Mouse (Mus musculus): Measurements from ENCODE around the gene Dgke. TPM values are rescaled to one million over a fixed set of nuclear protein-coding genes. Genes with fewer than 3 reads are reported as not detected.

The Dgke gene
- polyA plus RNA-seq, 1 experiment, result 2.0 TPM

GRCm38 (mm10) chr11:89009496-89009895 lies 57.2 kb downstream of the Dgke start:
- TF ChIP-seq CTCF (IDR thresholded peaks at IDR 0.05; ENCODE audit: control insufficient read depth, insufficient read depth, low read length) (no peak), POLR2A (IDR thresholded peaks at IDR 0.05; ENCODE audit: borderline replicate concordance, control insufficient read depth, low read depth, low read length) (no peak)
- Histone ChIP-seq H3K27ac (ENCODE audit: control insufficient read depth, insufficient read depth, low read depth, low read length, poor library complexity) (no peak overlapping the region), H3K4me3 (replicated peaks; ENCODE audit: control insufficient read depth, low read depth, low read length) (no peak overlapping the region), H3K4me1 (ENCODE audit: control insufficient read depth, insufficient read depth, low read length) (no peaks in the 10 kb centered on the region)
- 88% methylated on average over 7 of the region's 7 CpGs for WGBS

DNA sequence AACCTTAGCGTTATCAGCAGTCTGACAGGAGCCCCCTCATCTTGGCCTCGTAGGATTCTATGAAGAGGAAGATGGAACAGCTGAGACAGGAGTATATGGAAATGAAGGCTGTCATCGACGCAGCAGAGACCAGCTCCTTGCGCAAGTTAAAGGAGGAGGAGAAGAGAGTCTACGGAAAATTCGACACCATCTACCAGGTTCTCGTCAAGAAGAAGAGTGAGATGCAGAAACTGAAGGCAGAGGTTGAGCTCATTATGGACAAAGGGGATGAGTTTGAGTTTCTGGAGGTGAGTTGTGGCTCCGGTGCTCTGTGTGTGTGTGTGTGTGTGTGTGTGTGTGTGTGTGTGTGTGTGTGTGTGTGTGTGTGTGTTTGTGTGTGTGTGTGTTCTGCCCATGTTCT lies 57.6 kb downstream of the Dgke start:
- WGBS, result 71% methylated on average over 9 of the region's 9 CpGs
- no peak for TF ChIP-seq POLR2A (IDR thresholded peaks at IDR 0.05; ENCODE audit: borderline replicate concordance, control insufficient read depth, low read depth, low read length)
- TF ChIP-seq CTCF (IDR thresholded peaks at IDR 0.05; ENCODE audit: control insufficient read depth, insufficient read depth, low read length), result no peak
- no peak overlapping the region for H3K27ac ChIP-seq (ENCODE audit: control insufficient read depth, insufficient read depth, low read depth, low read length, poor library complexity)
- H3K4me3 ChIP-seq (replicated peaks; ENCODE audit: control insufficient read depth, low read depth, low read length), result no peak overlapping the region
- no peaks in the 10 kb centered on the region for H3K4me1 ChIP-seq (ENCODE audit: control insufficient read depth, insufficient read depth, low read length)

DNA sequence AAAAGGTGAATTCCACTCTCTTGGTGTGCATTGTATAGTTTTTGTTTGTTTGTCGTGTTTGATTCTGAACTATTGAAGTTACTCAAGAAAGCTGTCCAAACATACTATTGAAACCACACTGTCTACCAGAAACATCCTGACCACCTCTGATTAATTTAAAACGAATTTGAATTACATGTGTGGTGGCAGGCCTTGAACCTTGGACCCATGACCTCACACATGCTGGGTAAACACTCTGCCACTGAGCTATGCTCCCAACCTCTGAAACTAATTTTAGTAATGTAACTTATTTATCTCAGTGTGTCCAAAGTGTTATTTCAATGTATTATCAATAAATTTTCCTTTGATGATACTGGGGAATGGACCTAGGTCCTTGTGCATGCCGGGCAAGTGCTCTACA lies 59.1 kb downstream of the Dgke start:
- no peak overlapping the region for H3K4me3 ChIP-seq (replicated peaks; ENCODE audit: control insufficient read depth, low read depth, low read length)
- H3K27ac ChIP-seq (ENCODE audit: control insufficient read depth, insufficient read depth, low read depth, low read length, poor library complexity), result no peak overlapping the region
- 86% methylated on average over 3 of the region's 3 CpGs for WGBS
- peaks cover 2% of the 10 kb centered on the region; the same call in 1 of the 2 replicates for H3K4me1 ChIP-seq (ENCODE audit: control insufficient read depth, insufficient read depth, low read length)
- TF ChIP-seq CTCF (IDR thresholded peaks at IDR 0.05; ENCODE audit: control insufficient read depth, insufficient read depth, low read length), result no peak
- TF ChIP-seq POLR2A (IDR thresholded peaks at IDR 0.05; ENCODE audit: borderline replicate concordance, control insufficient read depth, low read depth, low read length), result no peak

DNA sequence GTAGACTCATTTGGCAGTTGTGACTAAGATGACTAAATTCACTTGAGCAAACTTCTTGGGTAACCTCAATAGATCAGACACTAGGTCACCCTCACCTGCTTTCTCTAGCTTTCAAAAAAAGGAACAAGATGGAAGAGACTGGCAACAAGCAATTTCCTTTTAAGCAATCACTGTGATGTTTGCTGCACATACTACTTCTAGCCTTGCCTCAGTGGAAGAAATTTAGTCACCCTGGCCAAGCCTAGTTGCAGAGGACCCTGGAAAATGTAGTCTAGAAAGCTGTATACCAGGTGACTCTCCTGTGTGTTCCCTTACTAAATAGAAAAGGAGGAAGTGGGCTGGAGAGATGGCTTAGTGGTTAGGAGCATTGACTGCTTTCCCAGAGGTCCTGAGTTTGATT lies 60.2 kb downstream of the Dgke start:
- no peak for TF ChIP-seq CTCF (IDR thresholded peaks at IDR 0.05; ENCODE audit: control insufficient read depth, insufficient read depth, low read length)
- no peak for TF ChIP-seq POLR2A (IDR thresholded peaks at IDR 0.05; ENCODE audit: borderline replicate concordance, control insufficient read depth, low read depth, low read length)
- Histone ChIP-seq H3K27ac (ENCODE audit: control insufficient read depth, insufficient read depth, low read depth, low read length, poor library complexity) (no peak overlapping the region; the same call in 1 of the 2 replicates), H3K4me3 (replicated peaks; ENCODE audit: control insufficient read depth, low read depth, low read length) (no peak overlapping the region), H3K4me1 (ENCODE audit: control insufficient read depth, insufficient read depth, low read length) (peaks cover 6% of the 10 kb centered on the region; the same call in 1 of the 2 replicates)

DNA sequence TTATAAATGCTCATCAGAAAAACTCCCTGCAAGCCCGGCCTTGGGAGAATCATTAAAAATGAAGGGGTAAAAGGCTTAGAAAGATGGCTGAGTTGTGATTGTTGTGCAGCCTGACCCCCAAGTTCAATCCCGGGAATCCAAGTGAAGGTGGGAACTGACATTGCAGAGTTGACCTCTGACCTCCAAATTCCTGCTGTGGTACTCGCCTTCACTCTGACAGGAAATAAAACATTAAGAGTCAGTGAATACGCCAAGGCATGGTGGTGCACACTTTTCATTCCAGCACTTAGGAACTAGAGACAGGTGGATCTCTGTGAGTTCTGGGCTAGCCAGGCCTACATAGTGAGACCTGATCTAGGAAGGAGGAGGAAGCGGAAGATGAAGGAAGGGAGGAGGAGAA lies 61.2 kb downstream of the Dgke start:
- Histone ChIP-seq H3K27ac (ENCODE audit: control insufficient read depth, insufficient read depth, low read depth, low read length, poor library complexity) (no peak overlapping the region), H3K4me3 (replicated peaks; ENCODE audit: control insufficient read depth, low read depth, low read length) (no peak overlapping the region), H3K4me1 (ENCODE audit: control insufficient read depth, insufficient read depth, low read length) (peaks cover 10% of the 10 kb centered on the region; the same call in 1 of the 2 replicates)
- WGBS, result 73% methylated on average over 5 of the region's 5 CpGs
- no peak for TF ChIP-seq CTCF (IDR thresholded peaks at IDR 0.05; ENCODE audit: control insufficient read depth, insufficient read depth, low read length)
- TF ChIP-seq POLR2A (IDR thresholded peaks at IDR 0.05; ENCODE audit: borderline replicate concordance, control insufficient read depth, low read depth, low read length), result no peak

GRCm38 (mm10) chr11:89003726-89004125 lies 62.9 kb downstream of the Dgke start:
- H3K27ac ChIP-seq (ENCODE audit: control insufficient read depth, insufficient read depth, low read depth, low read length, poor library complexity), result no peak overlapping the region
- WGBS, result 69% methylated on average over 4 of the region's 4 CpGs
- no peak overlapping the region for H3K4me3 ChIP-seq (replicated peaks; ENCODE audit: control insufficient read depth, low read depth, low read length)
- H3K4me1 ChIP-seq (ENCODE audit: control insufficient read depth, insufficient read depth, low read length), result peaks cover 10% of the 10 kb centered on the region; the same call in 1 of the 2 replicates
- TF ChIP-seq POLR2A (IDR thresholded peaks at IDR 0.05; ENCODE audit: borderline replicate concordance, control insufficient read depth, low read depth, low read length) (no peak), CTCF (IDR thresholded peaks at IDR 0.05; ENCODE audit: control insufficient read depth, insufficient read depth, low read length) (no peak)

DNA sequence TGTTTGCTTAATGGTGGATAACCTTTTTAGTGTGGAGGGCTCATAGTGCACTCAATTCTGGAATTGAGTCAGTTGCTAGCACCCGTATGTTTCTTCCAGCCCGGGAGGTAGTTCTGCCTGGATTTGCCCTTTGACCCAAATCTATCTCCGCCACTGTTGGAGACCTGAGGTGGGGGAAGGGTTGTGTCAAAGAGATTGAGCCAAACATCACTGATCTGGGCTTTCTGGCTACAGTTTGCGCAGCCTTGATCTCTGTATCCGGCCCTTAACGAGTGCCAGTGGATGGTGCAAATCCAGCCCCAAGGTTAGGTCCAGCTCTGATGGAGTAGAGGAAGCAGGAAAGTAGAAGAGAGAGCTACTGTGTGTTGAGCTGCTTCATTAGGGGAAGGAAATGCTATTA lies 63.6 kb downstream of the Dgke start:
- no peak overlapping the region for H3K27ac ChIP-seq (ENCODE audit: control insufficient read depth, insufficient read depth, low read depth, low read length, poor library complexity)
- WGBS, result 63% methylated on average over 6 of the region's 6 CpGs
- peaks cover 10% of the 10 kb centered on the region; the same call in 1 of the 2 replicates for H3K4me1 ChIP-seq (ENCODE audit: control insufficient read depth, insufficient read depth, low read length)
- no peak for TF ChIP-seq POLR2A (IDR thresholded peaks at IDR 0.05; ENCODE audit: borderline replicate concordance, control insufficient read depth, low read depth, low read length)
- TF ChIP-seq CTCF (IDR thresholded peaks at IDR 0.05; ENCODE audit: control insufficient read depth, insufficient read depth, low read length), result no peak
- peak overlapping the region; percentile 6 for H3K4me3 ChIP-seq (replicated peaks; ENCODE audit: control insufficient read depth, low read depth, low read length)

- 66% methylated on average over 5 of the region's 5 CpGs for WGBS
- peaks cover 10% of the 10 kb centered on the region; the same call in 1 of the 2 replicates for H3K4me1 ChIP-seq (ENCODE audit: control insufficient read depth, insufficient read depth, low read length)
- peak overlapping the region; percentile 41 for H3K4me3 ChIP-seq (replicated peaks; ENCODE audit: control insufficient read depth, low read depth, low read length)
- TF ChIP-seq POLR2A (IDR thresholded peaks at IDR 0.05; ENCODE audit: borderline replicate concordance, control insufficient read depth, low read depth, low read length), result no peak
- no peak for TF ChIP-seq CTCF (IDR thresholded peaks at IDR 0.05; ENCODE audit: control insufficient read depth, insufficient read depth, low read length)
- H3K27ac ChIP-seq (ENCODE audit: control insufficient read depth, insufficient read depth, low read depth, low read length, poor library complexity), result no peak overlapping the region
These were observed 64.0 kb downstream of the Dgke start for GRCm38 (mm10) chr11:89002621-89003020.

GRCm38 (mm10) chr11:89002068-89002467 lies 64.6 kb downstream of the Dgke start:
- H3K4me1 ChIP-seq (ENCODE audit: control insufficient read depth, insufficient read depth, low read length), result peaks cover 10% of the 10 kb centered on the region; the same call in 1 of the 2 replicates
- WGBS, result 64% methylated on average over 5 of the region's 5 CpGs
- no peak for TF ChIP-seq CTCF (IDR thresholded peaks at IDR 0.05; ENCODE audit: control insufficient read depth, insufficient read depth, low read length)
- TF ChIP-seq POLR2A (IDR thresholded peaks at IDR 0.05; ENCODE audit: borderline replicate concordance, control insufficient read depth, low read depth, low read length), result no peak
- peak overlapping the region; percentile 41 for H3K4me3 ChIP-seq (replicated peaks; ENCODE audit: control insufficient read depth, low read depth, low read length)
- no peak overlapping the region for H3K27ac ChIP-seq (ENCODE audit: control insufficient read depth, insufficient read depth, low read depth, low read length, poor library complexity)
